Mouse (Mus musculus) T-helper 17 cell (primary cell): ENCODE measurements around the gene Cdkn2b.

Experiments
- in situ Hi-C, 2 experiments: fragments of 300-600 bp; cut with MboI, MseI; formaldehyde crosslinking; loops; 1 replicate in 1 of 2; 2 replicates in 1 of 2; pipeline ENCODE4 v1.15.1; 2025; ENCODE audit warnings: high pct_unique_total_duplicates in 2 of 2

Cdkn2b gene

GRCm38 (mm10) chr4:89310491-89311254, at the start of gene Cdkn2b:
Gene Cdkn2b (minus strand): TSS chr4:89311039.
- in situ Hi-C loops, result loop anchor here (5.0 to 25.0 kb wide), 5 partner anchors 42 to 273 kb away; no protein-coding TSS in a partner anchor

- in situ Hi-C loops, result no loop called here
Observed at GRCm38 (mm10) chr4:89360349-89360748, 49.5 kb upstream of the Cdkn2b start.

GRCm38 (mm10) chr4:89359506-89359905, 48.7 kb upstream of the Cdkn2b start:
- in situ Hi-C loops, result loop anchor here in 1 of 2 experiments (5.0 kb wide), 1 partner anchor 47 kb away; the partner anchor contains the start of gene Cdkn2b

GRCm38 (mm10) chr4:89353935-89354334, 43.1 kb upstream of the Cdkn2b start:
- in situ Hi-C loops, result loop anchor here in 1 of 2 experiments (5.0 kb wide), 3 partner anchors 42 to 212 kb away; partner anchors contain the start of gene Cdkn2b

GRCm38 (mm10) chr4:89353071-89353582, 42.3 kb upstream of the Cdkn2b start:
- in situ Hi-C loops, result loop anchor here in 1 of 2 experiments (5.0 kb wide), 3 partner anchors 41 to 211 kb away; partner anchors contain the start of gene Cdkn2b

- in situ Hi-C loops, result loop anchor here in 1 of 2 experiments (5.0 kb wide), 3 partner anchors 39 to 209 kb away; partner anchors contain the start of gene Cdkn2b
Observed at GRCm38 (mm10) chr4:89351474-89351873, 40.6 kb upstream of the Cdkn2b start.

GRCm38 (mm10) chr4:89350938-89351451, 40.2 kb upstream of the Cdkn2b start:
- in situ Hi-C loops, result loop anchor here in 1 of 2 experiments (5.0 kb wide), 3 partner anchors 39 to 209 kb away; partner anchors contain the start of gene Cdkn2b

GRCm38 (mm10) chr4:89350391-89350790, 39.6 kb upstream of the Cdkn2b start:
- in situ Hi-C loops, result loop anchor here in 1 of 2 experiments (5.0 kb wide), 3 partner anchors 38 to 208 kb away; partner anchors contain the start of gene Cdkn2b

GRCm38 (mm10) chr4:89348842-89349241, 38.0 kb upstream of the Cdkn2b start:
- in situ Hi-C loops, result no loop called here

- in situ Hi-C loops, result loop anchor here (5.0 to 25.0 kb wide), 5 partner anchors 39 to 276 kb away; no protein-coding TSS in a partner anchor
Observed at GRCm38 (mm10) chr4:89313461-89313860, 2.6 kb upstream of the Cdkn2b start.

- in situ Hi-C loops, result loop anchor here (5.0 to 25.0 kb wide), 6 partner anchors 42 to 273 kb away; no protein-coding TSS in a partner anchor
Observed at GRCm38 (mm10) chr4:89309996-89310395, 843 bp downstream of the Cdkn2b start.

- in situ Hi-C loops, result loop anchor here in 1 of 2 experiments (5.0 to 25.0 kb wide), 2 partner anchors 156 to 271 kb away; no protein-coding TSS in a partner anchor
Observed at GRCm38 (mm10) chr4:89308001-89308400, 2.8 kb downstream of the Cdkn2b start.

- in situ Hi-C loops, result loop anchor here in 1 of 2 experiments (5.0 to 25.0 kb wide), 2 partner anchors 155 to 270 kb away; no protein-coding TSS in a partner anchor
Observed at GRCm38 (mm10) chr4:89306798-89307365, 4.0 kb downstream of the Cdkn2b start.

GRCm38 (mm10) chr4:89305691-89306090, 5.1 kb downstream of the Cdkn2b start:
- in situ Hi-C loops, result loop anchor here in 1 of 2 experiments (5.0 to 25.0 kb wide), 2 partner anchors 153 to 268 kb away; no protein-coding TSS in a partner anchor

- in situ Hi-C loops, result loop anchor here in 1 of 2 experiments (25.0 kb wide), 1 partner anchor 266 kb away; no protein-coding TSS in a partner anchor
Observed at GRCm38 (mm10) chr4:89303281-89303995, 7.4 kb downstream of the Cdkn2b start.

- in situ Hi-C loops, result loop anchor here in 1 of 2 experiments (25.0 kb wide), 1 partner anchor 265 kb away; no protein-coding TSS in a partner anchor
Observed at GRCm38 (mm10) chr4:89302129-89302528, 8.7 kb downstream of the Cdkn2b start.

GRCm38 (mm10) chr4:89299721-89300120, 11.1 kb downstream of the Cdkn2b start:
- in situ Hi-C loops, result loop anchor here (5.0 to 25.0 kb wide), 3 partner anchors 225 to 427 kb away; no protein-coding TSS in a partner anchor

GRCm38 (mm10) chr4:89295441-89296220, 15.2 kb downstream of the Cdkn2b start:
- in situ Hi-C loops, result loop anchor here (5.0 to 10.0 kb wide), 2 partner anchors 229 to 423 kb away; no protein-coding TSS in a partner anchor
